Mouse (Mus musculus): ENCODE data around the gene Senp3.
"Not testable (repeated sequence)": the region's sequence is repeated elsewhere in the genome, so short reads cannot be mapped to it uniquely, and the experiment has no call there.

Senp3 gene

DNA sequence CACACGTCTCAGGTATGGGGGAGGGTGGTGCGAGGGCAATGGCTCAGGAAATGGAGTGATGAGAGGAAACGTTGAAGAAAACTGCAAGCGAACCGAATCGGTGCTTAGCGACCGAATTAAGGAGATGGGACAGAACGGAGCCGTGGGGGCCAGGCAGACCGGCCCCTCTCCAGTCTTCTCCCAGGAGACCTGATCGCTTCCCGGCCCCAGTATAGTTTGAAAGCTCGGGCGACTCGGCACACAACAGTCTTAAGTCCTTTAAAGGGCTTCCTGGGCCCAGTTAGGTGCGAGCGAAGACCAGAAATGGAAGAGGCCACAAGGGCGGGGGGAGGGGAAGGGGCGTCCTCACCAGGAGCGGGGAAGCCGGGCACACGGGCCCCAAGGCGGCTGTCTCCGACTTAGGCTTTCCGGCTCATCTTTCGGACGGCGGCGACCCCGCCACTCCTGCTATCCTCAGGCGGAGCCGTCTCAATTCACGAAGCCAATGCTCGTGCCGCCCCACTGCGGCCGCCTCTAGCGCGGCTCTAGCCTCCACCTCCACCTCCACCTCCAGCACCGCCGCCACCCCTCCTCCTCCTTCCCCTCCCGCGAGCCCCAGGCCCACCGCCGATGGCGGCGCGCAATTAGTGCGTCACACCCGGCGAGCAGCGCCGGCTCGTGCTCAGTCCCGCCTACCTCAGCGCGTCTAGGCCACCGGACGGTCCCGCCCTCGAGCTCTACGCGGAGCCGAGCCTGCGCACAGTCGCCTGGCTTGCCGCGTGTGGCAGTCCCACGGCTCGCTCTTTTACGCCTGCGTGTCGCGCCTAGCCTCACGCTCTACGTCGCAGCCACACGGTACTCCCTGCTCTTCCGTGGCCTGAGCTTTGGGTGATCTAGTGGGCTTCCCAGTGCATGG lies at the start of gene Senp3:
TSS of gene Senp3 (minus strand) at position 771 of the 895 bp plus-strand sequence.
- peak; percentile 92 for DNase-seq (ENCODE audit: low read depth)

DNA sequence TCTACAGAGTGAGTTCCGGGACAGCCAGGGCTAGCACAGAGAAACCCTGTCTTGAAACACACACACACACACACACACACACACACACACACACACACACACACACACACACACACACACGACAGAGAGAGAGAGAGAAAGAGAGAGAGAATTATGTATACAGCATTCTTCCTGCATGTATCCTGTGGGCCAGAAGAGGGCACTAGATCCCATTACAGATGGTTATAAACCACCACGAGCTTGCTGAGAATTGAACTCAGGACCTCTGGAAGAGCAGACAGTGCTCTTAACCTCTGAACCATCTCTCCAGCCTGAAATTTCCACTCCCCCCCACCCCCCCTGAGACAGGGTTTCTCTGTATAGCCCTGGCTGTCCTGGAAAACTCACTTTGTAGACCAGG lies 49.5 kb upstream of the Senp3 start:
- not testable (repeated sequence) for DNase-seq (ENCODE audit: low read depth)

- DNase-seq (ENCODE audit: low read depth), result peak; percentile 74
Measured at GRCm38 (mm10) chr11:69729063-69729462, 47.2 kb upstream of the Senp3 start.

DNA sequence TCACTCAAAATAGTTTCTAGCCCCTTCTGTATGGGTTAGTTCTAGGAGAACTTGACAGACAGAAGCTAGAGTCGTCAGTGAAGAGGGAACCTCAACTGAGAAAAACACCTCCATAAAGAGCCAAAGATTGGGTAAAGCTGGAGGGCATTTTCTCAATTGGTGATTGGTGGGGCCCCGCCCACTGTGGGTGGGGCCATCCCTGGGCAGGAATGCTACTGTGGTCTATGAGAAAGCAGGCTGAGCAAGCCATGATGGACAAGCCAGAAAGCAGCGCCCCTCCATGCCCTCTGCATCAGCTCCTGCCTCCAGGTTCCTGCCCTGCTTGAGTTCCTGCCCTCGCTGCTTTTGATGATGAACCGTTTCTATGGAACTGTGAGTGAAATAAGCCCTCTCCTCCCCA lies 44.1 kb upstream of the Senp3 start:
- no peak for DNase-seq (ENCODE audit: low read depth)

DNA sequence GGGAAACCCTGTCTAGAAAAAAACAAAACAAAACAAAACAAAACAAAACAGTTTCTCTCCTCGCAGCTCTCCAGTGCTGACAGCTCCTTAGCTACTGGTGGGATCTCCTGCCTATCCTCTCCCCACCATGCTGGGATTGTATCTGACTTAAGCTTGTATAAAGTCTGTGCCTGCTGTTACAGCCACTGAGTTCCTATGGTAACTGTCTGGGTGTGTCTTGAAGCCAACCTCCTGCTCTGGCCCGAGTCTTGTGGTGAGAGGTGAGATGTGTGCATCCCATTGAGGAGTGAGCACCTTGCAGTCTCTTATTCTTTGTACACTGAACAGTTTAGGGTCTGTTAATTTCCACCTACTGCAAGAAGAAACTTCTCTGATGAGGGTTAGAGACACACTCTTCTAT lies 41.2 kb upstream of the Senp3 start:
- DNase-seq (ENCODE audit: low read depth), result no peak

DNA sequence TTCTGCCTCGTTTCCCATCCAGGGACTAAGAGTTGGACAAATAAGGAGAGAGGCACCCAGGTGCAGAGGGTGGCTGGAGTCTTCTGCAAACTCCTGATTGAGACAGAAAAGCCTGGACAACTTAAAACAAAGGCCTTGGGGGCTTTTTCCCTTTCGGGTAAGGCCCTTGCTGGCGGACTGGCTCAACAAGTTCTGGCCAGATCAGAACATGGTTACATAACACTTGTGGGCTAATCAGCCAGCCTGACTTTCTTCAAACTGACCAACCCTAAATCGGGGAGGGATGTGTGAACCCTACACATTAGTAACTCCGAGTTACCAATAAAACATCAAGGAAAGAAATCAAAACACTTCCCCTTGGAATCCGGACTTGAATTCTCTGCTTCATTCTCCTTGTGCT lies 39.0 kb upstream of the Senp3 start:
- DNase-seq (ENCODE audit: low read depth), result no peak

DNA sequence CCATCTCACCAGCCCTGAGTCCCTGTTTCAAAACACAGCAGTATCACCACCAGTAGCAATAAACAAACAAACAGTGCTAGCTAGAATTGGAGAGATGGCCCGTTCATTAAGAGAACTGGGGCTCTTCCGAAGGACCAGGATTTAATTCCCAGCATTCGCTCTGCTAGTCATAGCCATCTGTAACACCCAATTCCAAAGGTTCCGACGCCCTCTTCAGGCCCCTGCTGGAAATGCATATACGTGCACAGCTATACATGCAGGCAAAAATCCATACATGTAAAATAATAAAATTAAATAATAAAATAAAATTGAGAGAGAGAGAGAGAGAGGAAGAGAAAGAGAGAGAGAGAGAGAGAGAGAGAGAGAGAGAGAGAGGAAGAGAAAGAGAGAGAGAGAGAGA lies 37.5 kb upstream of the Senp3 start:
- no peak for DNase-seq (ENCODE audit: low read depth)

GRCm38 (mm10) chr11:69718661-69719060 lies 36.8 kb upstream of the Senp3 start:
- DNase-seq (ENCODE audit: low read depth), result no peak

DNA sequence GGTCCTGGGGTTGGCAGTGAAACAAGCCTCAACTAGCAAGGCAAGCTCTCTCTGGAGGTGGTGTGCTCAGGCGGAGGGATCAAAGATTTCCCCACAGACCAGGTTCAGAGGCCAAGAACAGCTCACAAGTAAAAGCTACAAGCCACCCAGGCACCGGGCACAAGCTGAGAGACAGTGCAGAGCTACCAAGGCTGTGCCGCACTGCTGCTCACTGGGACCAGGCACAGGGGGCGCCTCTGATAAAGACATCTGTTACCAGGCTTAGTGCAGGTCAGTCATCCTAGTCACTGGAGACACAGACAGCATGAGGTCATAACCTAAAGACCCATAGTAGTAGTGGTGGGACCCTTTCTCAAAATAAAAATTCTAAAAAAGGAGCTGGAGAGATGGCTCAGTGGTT lies 35.1 kb upstream of the Senp3 start:
- no peak for DNase-seq (ENCODE audit: low read depth)

GRCm38 (mm10) chr11:69715929-69716328 lies 34.0 kb upstream of the Senp3 start:
- DNase-seq (ENCODE audit: low read depth), result no peak

DNA sequence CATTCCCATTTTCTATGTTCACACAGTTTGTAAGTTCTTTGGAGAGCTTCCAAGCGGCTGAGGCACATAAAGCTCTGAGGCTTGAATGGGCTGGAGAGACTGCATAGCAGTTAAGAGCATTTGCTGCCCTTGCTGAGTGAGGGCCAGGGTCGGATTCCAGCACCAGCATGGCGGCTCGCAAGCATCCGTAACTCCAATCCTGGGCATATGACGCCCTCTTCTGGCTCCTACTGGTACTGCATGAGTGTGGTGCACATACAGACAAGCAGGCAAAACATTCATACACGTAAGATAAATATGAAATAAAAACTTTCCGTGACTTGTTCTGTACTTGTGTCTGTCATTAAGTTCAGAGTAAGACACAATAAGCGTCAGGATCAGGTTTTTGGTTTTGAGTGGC lies 33.6 kb upstream of the Senp3 start:
- no peak for DNase-seq (ENCODE audit: low read depth)

GRCm38 (mm10) chr11:69714636-69715329 lies 32.9 kb upstream of the Senp3 start:
- DNase-seq (ENCODE audit: low read depth), result no peak

- no peak for DNase-seq (ENCODE audit: low read depth)
Measured at GRCm38 (mm10) chr11:69712954-69713672, 31.2 kb upstream of the Senp3 start.

DNA sequence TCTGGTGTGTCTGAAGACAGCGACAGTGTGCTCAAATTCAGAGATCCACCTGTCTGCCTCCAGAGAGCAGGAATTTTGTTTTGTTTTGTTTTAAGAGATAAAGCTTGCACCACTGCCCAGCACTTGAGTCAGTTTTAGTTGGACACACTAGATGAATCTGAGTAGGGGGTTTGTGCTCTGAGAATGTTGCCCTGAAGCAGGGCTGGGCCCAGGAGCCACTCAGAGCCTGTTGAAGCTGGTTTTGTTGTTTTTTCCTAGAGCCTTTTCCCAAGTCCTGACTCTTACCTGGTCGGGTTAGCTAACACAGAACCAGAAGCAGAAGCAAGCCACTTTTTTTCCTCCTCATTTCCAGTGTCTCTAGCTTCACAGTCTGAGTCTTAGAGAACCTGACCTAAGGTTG lies 29.2 kb upstream of the Senp3 start:
- no peak for DNase-seq (ENCODE audit: low read depth)

DNA sequence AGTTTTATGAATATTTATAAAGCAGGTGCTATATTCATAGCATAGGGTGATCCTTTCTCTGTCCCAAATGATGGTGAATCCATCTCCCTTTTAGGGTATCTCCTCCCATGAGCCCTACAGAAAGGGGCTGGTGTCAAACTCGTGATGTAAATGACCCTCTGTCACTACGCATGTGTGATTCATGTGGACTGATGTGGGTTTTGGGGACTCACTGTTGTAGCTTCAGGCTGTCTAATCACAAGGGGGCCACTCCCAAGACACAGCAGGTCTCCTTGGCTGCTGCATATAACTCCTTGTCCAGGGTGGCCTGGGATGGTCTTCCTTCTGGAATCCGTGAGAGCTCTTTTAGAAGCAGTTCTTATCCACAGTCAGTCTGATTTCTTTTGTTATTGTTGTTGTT lies 28.6 kb upstream of the Senp3 start:
- DNase-seq (ENCODE audit: low read depth), result no peak

GRCm38 (mm10) chr11:69709554-69710446 lies 27.9 kb upstream of the Senp3 start:
- no peak for DNase-seq (ENCODE audit: low read depth)

GRCm38 (mm10) chr11:69708614-69709265 lies 26.9 kb upstream of the Senp3 start:
- DNase-seq (ENCODE audit: low read depth), result no peak

DNA sequence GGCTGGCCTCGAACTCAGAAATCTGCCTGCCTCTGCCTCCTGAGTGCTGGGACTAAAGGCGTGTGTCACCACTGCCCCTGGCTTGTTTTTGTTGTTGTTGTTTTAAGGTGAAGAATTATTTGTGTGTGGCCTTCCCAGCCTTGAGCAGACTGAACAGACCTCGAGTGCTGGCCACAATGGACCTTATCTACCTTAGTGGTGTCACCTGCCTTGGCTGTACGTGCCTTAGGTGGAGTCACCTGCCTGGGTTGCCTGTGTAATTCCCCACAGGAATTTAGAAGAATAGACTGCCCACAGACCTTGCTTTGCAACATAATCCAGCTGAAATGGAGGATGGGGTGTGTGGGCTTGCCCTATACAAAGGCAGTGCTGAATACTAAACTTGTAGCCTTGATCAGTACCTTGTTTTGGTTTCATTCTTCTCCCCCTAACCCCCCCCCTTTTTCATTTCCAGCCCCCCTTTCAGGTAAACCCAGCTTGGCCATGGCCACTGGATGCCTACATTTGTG lies 26.0 kb upstream of the Senp3 start:
- no peak for DNase-seq (ENCODE audit: low read depth)

DNA sequence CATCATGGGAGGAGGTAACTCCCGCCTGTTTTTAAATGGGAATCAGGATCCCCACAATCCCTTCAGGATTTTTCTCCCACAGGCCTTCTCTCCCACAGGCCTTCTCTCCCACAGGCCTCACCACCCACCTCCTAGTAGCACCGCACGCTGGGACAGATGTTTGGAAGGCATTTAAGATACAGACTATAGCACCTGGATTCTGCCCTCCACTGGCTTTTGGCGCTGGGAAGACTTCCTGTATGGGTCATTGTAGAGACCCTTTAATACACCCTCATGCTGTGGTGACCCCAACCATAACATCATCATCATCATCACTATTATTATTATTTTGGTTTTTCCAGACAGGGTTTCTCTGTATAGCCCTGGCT lies 25.6 kb upstream of the Senp3 start:
- no peak for DNase-seq (ENCODE audit: low read depth)

DNA sequence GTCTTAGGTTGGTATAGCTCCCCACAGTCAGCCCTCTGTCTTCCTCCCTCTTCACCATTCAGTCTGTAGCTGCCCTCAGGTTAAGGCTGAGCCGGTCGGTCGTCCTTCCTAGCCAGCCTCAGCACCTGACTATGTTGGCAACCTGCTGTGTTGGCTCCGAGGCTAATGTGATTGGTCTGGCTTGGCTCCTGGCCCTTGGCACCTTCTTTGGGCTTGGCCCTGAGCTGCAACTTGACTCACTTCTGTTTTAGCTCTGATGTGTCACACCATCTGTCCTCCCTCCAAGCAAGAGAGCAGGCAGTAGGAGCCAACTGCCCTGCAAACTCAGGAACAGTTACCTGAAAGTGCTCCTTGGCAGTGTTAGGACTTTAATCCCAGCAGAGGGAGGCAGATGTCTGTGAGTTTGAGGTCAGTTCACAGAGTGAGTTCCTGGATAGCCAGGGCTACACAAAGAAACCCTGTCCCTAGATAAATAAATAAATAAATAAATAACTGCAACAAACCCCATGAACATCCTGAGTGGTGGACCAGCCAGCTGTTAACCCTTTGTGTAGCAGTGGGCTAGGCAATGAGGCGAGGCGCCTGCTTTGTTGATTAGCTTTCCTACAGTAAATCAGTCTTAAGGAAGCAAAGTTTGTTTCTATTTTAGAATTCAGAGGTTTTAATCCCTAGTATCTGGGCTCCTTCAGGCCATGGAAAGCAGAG lies 25.0 kb upstream of the Senp3 start:
- no peak for DNase-seq (ENCODE audit: low read depth)

All from c-Kit-positive CD71-negative TER-119-negative erythroid progenitor cells, embryonic 14.5 days (primary cell).